Mouse (Mus musculus): ENCODE measurements at regions not wholly inside any gene's neighbourhood (a gene's known extent, or its start where the extent isn't known, plus 50 kb on each side); places are given as distances from the start of the nearest gene placed in this dataset.
"Not testable (repeated sequence)": the region's sequence is repeated elsewhere in the genome, so short reads cannot be mapped to it uniquely, and the experiment has no call there.

GRCm38 (mm10) chr19:19945247-19945646 is 445.5 kb downstream of the Anxa1 start:
- H3K4me3 ChIP-seq: no peak overlapping the region
- H3K4me2 ChIP-seq: no peak overlapping the region
- no peaks in the 10 kb centered on the region for H3K4me1 ChIP-seq
- no peaks in the 10 kb centered on the region for H3K36me3 ChIP-seq
- no peak for ATAC-seq (ENCODE audit: borderline replicate concordance, extremely low read depth, low FRiP score, low TSS enrichment)
- no peak overlapping the region for H3K27ac ChIP-seq
- no peak overlapping the region for H3K9ac ChIP-seq
- H3K9me3 ChIP-seq: no peaks in the 10 kb centered on the region
- WGBS: 67% methylated on average over 1 of the region's 1 CpGs
- H3K27me3 ChIP-seq: no peaks in the 10 kb centered on the region

- H3K4me1 ChIP-seq: no peaks in the 10 kb centered on the region
- no peaks in the 10 kb centered on the region for H3K36me3 ChIP-seq
- no peaks in the 10 kb centered on the region for H3K27me3 ChIP-seq
- 84% methylated on average over 3 of the region's 3 CpGs for WGBS
- no peak overlapping the region for H3K4me3 ChIP-seq
- H3K4me2 ChIP-seq: no peak overlapping the region
- ATAC-seq (ENCODE audit: borderline replicate concordance, extremely low read depth, low FRiP score, low TSS enrichment): no peak
- H3K27ac ChIP-seq: no peak overlapping the region
- no peaks in the 10 kb centered on the region for H3K9me3 ChIP-seq
- no peak overlapping the region for H3K9ac ChIP-seq
Measured at GRCm38 (mm10) chr19:19942697-19943096, 448.0 kb downstream of the Anxa1 start.

GRCm38 (mm10) chr19:19921109-19921508 is 469.6 kb downstream of the Anxa1 start:
- H3K27ac ChIP-seq: no peak overlapping the region
- WGBS: 81% methylated on average over 2 of the region's 2 CpGs
- H3K4me1 ChIP-seq: no peaks in the 10 kb centered on the region
- H3K9ac ChIP-seq: no peak overlapping the region
- no peaks in the 10 kb centered on the region for H3K36me3 ChIP-seq
- no peak for ATAC-seq (ENCODE audit: borderline replicate concordance, extremely low read depth, low FRiP score, low TSS enrichment)
- H3K9me3 ChIP-seq: no peaks in the 10 kb centered on the region
- no peak overlapping the region for H3K4me3 ChIP-seq
- H3K4me2 ChIP-seq: no peak overlapping the region
- no peaks in the 10 kb centered on the region for H3K27me3 ChIP-seq

GRCm38 (mm10) chr19:19885933-19886710 is 504.6 kb downstream of the Anxa1 start:
- Histone ChIP-seq H3K9me3 (no peaks in the 10 kb centered on the region), H3K4me2 (no peak overlapping the region), H3K4me1 (no peaks in the 10 kb centered on the region), H3K36me3 (no peaks in the 10 kb centered on the region), H3K9ac (no peak overlapping the region), H3K27ac (no peak overlapping the region), H3K27me3 (no peaks in the 10 kb centered on the region), H3K4me3 (no peak overlapping the region)
- no peak for ATAC-seq (ENCODE audit: borderline replicate concordance, extremely low read depth, low FRiP score, low TSS enrichment)
- WGBS: 82% methylated on average over 8 of the region's 8 CpGs

GRCm38 (mm10) chr19:19880895-19881294 is 509.8 kb downstream of the Anxa1 start:
- Histone ChIP-seq H3K36me3 (no peaks in the 10 kb centered on the region), H3K9ac (no peak overlapping the region), H3K4me1 (no peaks in the 10 kb centered on the region), H3K9me3 (no peaks in the 10 kb centered on the region), H3K4me2 (no peak overlapping the region), H3K4me3 (no peak overlapping the region), H3K27me3 (no peaks in the 10 kb centered on the region), H3K27ac (no peak overlapping the region)
- no peak for ATAC-seq (ENCODE audit: borderline replicate concordance, extremely low read depth, low FRiP score, low TSS enrichment)

- H3K9me3 ChIP-seq: no peaks in the 10 kb centered on the region
- H3K36me3 ChIP-seq: no peaks in the 10 kb centered on the region
- H3K4me2 ChIP-seq: no peak overlapping the region
- H3K27me3 ChIP-seq: no peaks in the 10 kb centered on the region
- H3K4me1 ChIP-seq: no peaks in the 10 kb centered on the region
- H3K9ac ChIP-seq: no peak overlapping the region
- no peak overlapping the region for H3K27ac ChIP-seq
- no peak for ATAC-seq (ENCODE audit: borderline replicate concordance, extremely low read depth, low FRiP score, low TSS enrichment)
- H3K4me3 ChIP-seq: no peak overlapping the region
- WGBS: 73% methylated on average over 4 of the region's 4 CpGs
Measured at GRCm38 (mm10) chr19:19848152-19848551, 542.6 kb downstream of the Anxa1 start.

GRCm38 (mm10) chr19:19807992-19808391 is 582.8 kb downstream of the Anxa1 start:
- H3K4me3 ChIP-seq: no peak overlapping the region
- ATAC-seq (ENCODE audit: borderline replicate concordance, extremely low read depth, low FRiP score, low TSS enrichment): no peak
- H3K4me1 ChIP-seq: no peaks in the 10 kb centered on the region
- H3K9me3 ChIP-seq: no peaks in the 10 kb centered on the region
- no peak overlapping the region for H3K27ac ChIP-seq
- H3K36me3 ChIP-seq: no peaks in the 10 kb centered on the region
- no peak overlapping the region for H3K9ac ChIP-seq
- 83% methylated on average over 1 of the region's 1 CpGs for WGBS
- no peaks in the 10 kb centered on the region for H3K27me3 ChIP-seq
- H3K4me2 ChIP-seq: no peak overlapping the region

- Histone ChIP-seq H3K27ac (no peak overlapping the region), H3K27me3 (no peaks in the 10 kb centered on the region), H3K4me3 (no peak overlapping the region), H3K4me2 (no peak overlapping the region), H3K9ac (no peak overlapping the region), H3K36me3 (no peaks in the 10 kb centered on the region), H3K4me1 (no peaks in the 10 kb centered on the region), H3K9me3 (no peaks in the 10 kb centered on the region)
- WGBS: 66% methylated on average over 2 of the region's 2 CpGs
- no peak for ATAC-seq (ENCODE audit: borderline replicate concordance, extremely low read depth, low FRiP score, low TSS enrichment)
Measured at GRCm38 (mm10) chr19:19793835-19794234, 596.9 kb downstream of the Anxa1 start.

GRCm38 (mm10) chr19:19783507-19783906 is 607.2 kb downstream of the Anxa1 start:
- H3K9me3 ChIP-seq: no peaks in the 10 kb centered on the region
- no peaks in the 10 kb centered on the region for H3K4me1 ChIP-seq
- H3K9ac ChIP-seq: no peak overlapping the region
- H3K27ac ChIP-seq: no peak overlapping the region
- no peak overlapping the region for H3K4me2 ChIP-seq
- no peaks in the 10 kb centered on the region for H3K36me3 ChIP-seq
- H3K27me3 ChIP-seq: no peaks in the 10 kb centered on the region
- no peak for ATAC-seq (ENCODE audit: borderline replicate concordance, extremely low read depth, low FRiP score, low TSS enrichment)
- H3K4me3 ChIP-seq: no peak overlapping the region

- no peaks in the 10 kb centered on the region for H3K27me3 ChIP-seq
- H3K4me2 ChIP-seq: no peak overlapping the region
- no peaks in the 10 kb centered on the region for H3K36me3 ChIP-seq
- H3K27ac ChIP-seq: no peak overlapping the region
- no peak for ATAC-seq (ENCODE audit: borderline replicate concordance, extremely low read depth, low FRiP score, low TSS enrichment)
- H3K9me3 ChIP-seq: no peaks in the 10 kb centered on the region
- no peak overlapping the region for H3K4me3 ChIP-seq
- H3K9ac ChIP-seq: no peak overlapping the region
- no peaks in the 10 kb centered on the region for H3K4me1 ChIP-seq
- WGBS: 15% methylated on average over 4 of the region's 4 CpGs
Measured at GRCm38 (mm10) chr19:19777891-19778290, 612.9 kb downstream of the Anxa1 start.

- Histone ChIP-seq H3K36me3 (no peaks in the 10 kb centered on the region), H3K4me3 (no peak overlapping the region), H3K4me1 (no peaks in the 10 kb centered on the region), H3K4me2 (no peak overlapping the region), H3K27ac (no peak overlapping the region), H3K9ac (no peak overlapping the region), H3K9me3 (no peaks in the 10 kb centered on the region), H3K27me3 (no peaks in the 10 kb centered on the region)
- WGBS: 34% methylated on average over 1 of the region's 1 CpGs
- no peak for ATAC-seq (ENCODE audit: borderline replicate concordance, extremely low read depth, low FRiP score, low TSS enrichment)
Measured at GRCm38 (mm10) chr19:19770990-19771389, 619.8 kb downstream of the Anxa1 start.

GRCm38 (mm10) chr19:19750069-19750599 is 639.1 kb upstream of the Rorb start:
- not testable (repeated sequence) for H3K27ac ChIP-seq; H3K4me3 ChIP-seq; H3K36me3 ChIP-seq; H3K4me2 ChIP-seq; H3K4me1 ChIP-seq; ATAC-seq (ENCODE audit: borderline replicate concordance, extremely low read depth, low FRiP score, low TSS enrichment); H3K27me3 ChIP-seq; H3K9ac ChIP-seq; H3K9me3 ChIP-seq
- WGBS: 89% methylated on average over 3 of the region's 3 CpGs

Data from lung, embryonic 15.5 days (tissue).